Mouse (Mus musculus): Measurements from ENCODE around the gene Gmds. TPM values are rescaled to one million over a fixed set of nuclear protein-coding genes. Genes with fewer than 3 reads are reported as not detected.

Gene Gmds
- 10 to 100 TPM; 19.2 to 22.4 TPM for polyA plus RNA-seq (2017; shearing (Covaris generic))

DNA sequence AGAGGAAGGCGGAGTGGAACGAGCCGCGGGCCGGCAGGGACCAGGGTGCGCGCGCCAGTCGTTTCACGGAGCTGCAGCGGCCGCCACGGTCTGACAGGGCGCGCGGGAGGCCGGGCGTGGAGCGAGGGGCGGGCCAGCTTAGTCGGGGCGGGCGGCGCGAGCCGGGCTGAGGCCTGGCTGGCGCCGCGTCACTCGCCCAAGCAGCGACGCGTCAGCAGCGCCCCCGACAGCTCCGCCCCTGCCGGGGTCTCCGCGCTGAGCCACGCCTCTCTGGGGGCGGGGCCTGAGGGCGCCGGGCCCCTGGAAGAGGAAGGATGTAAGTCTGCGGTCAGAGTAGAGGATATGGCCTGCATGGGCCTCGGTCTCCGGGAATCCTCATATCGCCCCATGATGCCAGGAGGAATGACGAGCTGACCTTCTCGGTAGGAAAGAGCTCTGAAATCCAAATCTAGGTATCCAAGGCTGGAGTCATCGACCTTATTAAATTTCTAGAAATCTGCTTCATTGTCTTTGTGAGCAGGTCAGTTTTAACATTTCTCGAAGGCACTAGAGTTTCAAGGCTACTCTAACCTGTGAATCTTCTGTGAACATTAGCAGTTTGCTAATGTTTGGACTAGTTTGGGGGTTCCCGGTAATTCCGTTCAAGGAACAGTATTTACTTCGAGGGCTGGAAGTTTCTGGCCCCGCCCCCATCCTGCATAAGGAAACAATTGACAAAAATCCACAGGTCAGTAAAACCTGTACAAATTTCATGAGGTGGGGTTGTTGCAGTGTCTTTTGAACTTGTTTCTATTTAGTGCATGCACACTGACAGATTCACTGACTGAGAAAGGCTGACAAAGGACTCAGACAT, at the start of gene Gmds:
Gmds (minus strand) TSS at position 228 of the 853 bp plus-strand sequence.
- ATAC-seq: peak; percentile 91

DNA sequence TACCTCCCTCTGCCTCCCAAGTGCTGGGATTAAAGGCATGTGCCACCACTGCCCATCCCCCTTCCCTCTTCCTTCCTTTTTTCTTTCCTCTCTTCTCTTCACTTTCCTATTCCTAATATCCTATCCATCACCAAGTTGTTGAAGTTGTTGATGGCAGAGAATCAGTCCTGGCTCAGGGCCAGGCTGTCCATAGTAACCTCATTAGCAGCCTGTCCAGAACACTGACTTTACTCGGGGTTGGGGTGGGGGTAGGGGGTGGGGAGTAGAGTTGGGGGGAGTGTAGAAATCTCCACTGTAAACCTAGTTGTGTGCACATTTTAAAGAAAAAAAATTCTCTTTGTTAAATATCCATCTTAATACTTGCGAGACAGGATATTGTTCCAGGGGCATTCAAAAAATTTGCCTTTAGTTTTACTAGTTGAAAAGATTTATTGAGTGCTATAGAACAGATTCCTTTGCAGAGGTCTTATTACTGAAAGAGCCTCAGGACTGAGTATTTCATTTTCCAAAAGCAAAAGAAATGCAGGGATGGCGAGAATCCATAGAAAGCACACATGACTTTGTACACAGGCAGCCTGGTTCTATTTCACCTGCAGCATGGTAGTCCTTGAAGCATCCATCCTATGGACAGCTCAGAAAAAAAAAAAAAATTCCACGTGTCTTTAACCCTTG, 47.0 kb upstream of the Gmds start:
- ATAC-seq: no peak

DNA sequence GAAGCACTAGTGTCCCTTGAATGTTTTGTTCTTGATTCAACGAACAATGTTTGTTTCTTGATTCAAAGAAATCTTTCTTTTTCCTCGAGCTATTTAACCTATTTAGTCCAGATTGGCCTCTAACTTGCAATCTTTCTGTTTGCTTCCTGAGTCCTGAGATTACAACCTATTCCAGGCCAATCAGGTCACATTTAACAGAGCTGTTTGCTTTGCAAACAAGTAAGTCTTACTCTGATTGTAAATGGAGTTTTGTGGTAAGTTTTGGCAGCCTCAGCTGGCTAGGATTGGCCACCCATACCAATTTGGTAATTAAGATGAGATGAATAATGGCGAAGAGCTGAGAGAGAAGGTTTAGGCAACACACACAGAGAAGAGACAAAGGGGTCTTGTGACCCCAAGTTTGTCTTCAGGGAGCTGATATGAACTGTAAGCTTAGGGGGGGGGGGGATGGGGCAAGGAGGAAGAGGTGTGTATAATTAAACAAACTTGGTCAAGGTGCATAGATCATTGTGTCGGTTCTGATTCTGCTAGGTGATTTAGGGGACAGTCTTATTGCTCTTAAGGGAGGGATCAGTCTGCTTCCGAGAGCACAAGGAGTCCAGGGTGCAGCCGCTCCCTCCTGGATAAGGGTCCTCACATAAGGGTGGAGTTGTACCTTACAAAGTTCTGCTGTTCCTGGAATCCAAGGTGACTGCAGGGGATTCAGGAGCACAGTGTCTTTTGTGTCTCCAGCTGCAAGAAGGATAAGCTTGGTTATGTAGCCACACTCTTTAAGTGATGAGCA, 43.9 kb upstream of the Gmds start:
- ATAC-seq: no peak

DNA sequence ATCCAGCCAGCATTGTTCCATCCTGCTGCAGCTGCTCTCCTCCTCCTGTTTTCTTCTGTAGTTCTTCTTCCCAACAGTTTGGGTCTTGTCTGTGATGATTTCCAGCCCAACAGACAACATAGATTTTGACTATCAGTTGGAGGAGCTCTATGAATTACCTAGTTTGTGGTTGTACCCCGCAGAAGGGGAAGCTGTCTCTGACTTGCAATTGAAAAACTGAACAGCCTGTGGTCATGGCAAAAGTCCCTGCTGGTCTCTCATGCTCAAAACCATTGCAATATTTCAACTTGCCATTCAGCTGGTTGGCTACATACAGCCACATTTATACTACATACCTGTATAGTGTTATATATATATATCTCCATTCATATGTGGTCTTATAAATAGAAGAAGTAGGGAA, 40.1 kb upstream of the Gmds start:
- ATAC-seq: no peak

DNA sequence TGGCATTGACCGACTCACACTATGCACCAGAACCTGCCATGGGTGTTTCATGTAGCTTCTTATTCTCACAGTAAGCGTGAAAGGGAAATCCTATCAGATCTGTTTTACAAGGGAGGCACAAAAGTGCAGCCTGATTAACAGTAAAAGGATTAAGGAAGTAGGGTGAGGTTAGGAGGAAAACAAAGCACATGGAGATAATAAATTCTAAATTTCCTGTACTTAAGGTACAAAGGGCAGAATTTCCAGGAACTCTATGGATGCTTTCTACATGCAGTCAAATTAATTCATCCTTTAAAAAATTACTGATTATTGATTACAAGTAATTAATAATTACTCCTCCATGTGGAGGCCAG, 34.0 kb upstream of the Gmds start:
- no peak for ATAC-seq

DNA sequence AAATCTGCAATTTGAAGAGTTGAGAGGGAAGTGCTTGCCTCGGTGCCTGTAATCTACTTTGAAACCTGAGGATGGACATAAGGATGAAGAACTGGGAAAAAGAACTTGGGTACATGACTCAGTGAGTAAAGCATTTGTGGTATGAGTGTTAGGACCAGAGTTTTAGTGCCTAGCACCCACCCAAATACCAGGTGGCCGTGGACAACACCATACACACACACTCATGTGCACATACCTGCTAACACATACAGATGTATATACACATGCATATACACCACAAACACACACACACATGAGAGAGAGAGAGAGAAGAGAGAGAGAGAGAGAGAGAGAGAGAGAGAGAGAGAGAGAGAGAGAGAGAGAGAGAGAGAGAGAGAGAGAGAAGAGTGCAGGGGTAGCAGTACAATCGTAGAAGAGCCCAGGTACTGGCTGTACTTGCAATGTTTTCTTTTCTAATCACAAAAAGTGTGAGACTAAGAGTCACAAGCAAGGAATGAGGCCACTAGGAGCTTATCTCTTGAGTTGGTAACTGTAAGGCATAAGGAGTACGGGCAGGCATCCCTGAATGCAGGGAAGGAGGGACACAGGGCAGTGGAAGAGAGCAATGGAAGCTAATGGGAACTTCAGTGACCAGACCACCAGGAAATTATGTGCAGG, 33.5 kb upstream of the Gmds start:
- no peak for ATAC-seq

DNA sequence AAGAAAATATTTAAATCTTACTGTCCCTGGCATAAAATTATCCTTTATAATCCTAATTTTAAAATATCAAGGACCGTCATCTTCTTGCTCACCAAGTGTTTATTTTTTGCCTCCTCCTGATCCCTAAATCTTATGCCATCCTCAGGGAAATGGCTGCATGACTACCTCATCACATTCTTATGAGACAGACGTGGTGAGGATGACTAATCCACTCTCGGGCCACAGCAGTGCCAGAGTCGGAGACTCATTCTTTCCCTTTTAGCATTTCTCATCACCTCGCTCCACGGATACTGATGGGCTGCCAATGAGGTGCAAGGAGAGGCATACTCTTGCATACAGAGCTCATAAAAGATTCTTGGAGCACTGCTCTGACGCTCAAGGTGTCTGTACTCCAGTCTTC, 32.2 kb upstream of the Gmds start:
- ATAC-seq: no peak

DNA sequence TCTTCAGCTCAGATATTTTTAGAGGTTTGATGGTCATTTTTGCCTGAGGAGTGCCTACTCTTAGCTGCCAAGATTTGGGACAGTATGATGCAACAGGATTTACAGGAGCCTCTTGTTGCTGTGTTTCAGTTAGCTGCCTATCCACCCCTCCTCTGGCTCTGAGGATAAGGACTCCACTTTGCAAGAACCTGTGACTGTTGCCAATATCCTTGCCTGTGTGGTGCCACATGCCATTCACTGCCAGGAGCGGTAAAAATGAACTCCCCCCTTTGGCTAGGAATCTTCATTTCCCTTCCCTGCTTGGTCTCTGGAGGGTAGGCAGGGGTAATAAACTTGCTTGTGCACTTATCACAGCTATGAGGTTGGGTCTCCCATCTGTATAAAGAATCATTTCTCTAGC, 31.6 kb upstream of the Gmds start:
- ATAC-seq: no peak

DNA sequence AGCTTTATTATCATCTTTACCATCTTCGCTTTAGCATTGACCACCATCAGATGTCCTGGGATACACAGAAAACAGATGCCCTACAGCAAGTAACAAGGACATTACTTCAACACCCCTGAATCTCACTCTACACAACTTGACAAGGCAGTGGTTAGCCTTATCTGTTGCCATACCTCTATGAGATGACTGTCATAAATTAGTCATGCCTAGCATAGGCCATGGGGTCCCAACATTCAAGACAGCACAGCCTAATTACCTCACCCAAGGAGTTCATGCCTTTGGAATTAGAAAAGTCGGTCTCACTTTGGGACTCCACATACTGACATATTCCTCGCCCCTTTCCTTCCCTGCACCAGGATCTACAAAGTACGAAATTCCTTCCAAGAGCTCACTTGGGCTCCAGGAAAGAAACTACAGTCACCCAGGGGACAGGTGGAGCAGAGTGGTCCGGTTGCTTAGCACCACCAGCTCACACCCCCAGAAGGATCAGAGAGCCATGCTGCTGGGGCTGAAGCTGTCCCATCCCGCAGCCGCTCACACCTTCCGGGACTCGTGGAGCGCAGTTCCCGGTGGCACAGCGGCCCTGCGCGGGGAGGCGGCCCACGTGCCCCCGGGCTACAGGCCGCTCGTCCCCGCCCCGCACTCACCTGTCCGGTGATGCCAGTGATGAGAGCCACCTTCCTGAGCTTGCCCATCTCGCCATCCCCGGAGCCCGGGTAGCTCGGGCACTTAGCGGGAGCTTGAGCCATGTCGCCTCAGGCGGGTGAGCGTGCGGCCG, 616 bp downstream of the Gmds start:
- ATAC-seq: peak; percentile 22

DNA sequence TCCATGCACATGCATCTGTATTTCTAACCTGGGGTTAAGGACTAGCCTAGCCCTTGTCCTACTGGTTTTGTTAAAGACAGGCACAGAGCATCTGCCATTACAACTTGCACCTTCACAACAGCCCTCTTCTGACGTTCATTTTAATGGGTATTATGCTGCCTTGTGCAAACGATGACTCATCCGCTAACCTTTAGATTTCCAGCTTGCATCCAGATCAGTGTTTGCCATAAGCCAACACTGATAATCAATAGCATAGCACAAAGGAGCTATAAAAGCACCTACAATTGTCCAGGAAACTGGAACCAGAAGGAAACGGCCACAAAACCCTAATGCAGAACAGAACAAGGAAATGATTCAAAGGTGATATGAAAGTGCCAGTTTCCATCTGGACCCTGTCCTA, 20.2 kb downstream of the Gmds start:
- no peak for ATAC-seq

DNA sequence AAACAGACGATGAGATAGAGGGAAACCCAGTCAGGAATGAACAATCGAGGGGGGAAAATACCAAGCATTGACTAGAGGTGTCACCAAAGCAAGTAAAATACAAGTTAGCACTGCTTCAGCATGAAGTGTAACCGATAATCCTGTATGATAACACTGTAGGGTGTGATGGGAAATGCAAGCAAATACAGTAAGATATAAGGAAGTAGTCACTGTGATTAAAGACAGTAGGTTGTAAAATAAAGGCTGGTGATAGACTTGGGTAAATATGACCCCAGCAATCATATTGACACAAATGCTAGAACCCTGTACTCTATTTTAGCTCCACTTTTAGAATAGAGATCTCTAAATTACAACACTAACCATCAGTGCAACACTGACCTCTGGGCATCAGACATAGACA, 21.2 kb downstream of the Gmds start:
- no peak for ATAC-seq

DNA sequence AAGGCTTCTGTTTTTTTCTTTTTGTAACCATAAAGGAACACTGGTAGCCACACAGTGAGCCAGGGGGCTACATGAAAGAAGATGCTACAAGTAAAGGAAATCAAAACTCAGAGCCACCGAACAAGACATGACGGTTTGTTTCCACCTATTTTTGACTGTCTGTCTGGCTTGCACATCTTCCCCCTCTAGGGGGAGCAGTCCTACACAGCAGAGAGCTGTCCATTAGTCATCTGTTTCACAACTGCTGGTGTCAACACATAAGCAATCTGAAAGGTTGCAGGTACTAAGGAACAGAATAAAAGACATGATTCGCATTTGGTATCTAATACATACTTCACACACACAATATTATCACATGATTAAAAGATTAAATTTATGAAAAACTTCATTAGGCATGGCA, 25.9 kb downstream of the Gmds start:
- peak; percentile 89 for ATAC-seq

DNA sequence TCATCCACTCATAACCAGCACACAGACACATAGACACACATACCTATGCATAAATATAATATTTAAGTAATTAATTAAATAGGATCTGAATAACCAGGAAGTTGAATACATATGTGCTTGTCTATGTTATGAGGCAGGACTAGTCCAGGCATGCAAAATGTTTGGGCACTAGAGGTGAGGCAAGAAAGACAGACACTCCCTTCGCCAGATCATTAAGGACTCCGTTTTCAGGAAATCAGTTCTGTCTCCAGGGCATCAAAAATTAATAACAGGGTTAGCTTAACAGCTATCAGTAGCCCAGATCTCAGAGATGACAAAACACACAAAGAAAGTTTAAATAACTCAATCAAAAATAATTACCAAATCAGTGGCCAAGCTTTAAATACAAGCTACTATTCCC, 27.1 kb downstream of the Gmds start:
- ATAC-seq: no peak

DNA sequence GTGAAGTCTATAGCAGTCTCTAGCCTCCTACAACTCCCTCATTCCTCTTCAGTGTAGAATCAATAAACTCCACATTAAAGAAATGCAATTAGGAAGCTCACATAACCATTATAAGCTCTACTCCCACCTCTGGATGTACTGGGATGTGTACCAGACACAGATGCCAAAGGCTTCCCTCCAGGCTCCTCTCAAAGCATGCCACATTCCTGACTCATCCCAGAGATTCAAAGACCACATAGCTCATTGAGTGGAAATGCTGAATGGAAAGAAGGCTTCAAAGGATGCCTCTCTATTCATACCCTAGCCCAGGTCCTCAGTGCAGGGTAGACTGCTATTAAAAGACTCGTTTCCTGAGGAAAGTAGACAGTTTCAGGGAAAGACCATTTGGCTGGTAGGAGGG, 40.1 kb downstream of the Gmds start:
- no peak for ATAC-seq

DNA sequence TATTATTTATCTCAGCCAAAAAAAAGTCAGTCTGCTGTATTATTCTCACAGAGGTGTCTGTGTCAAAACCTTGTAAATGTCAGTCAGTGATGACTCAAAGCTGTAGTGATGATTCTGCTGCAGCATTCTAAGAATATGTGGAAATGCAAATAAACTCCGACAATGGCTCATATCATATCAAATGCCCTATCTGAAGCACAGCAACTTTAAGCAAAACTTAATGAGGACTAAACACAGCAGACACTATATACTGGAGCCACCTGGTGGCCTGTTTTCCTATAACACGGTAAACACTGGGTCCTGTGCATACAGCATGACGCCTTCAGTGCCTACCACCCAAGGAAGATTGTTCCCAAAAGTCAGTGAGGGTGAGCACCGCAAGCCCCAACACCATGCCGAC, 41.1 kb downstream of the Gmds start:
- ATAC-seq: peak; percentile 52

DNA sequence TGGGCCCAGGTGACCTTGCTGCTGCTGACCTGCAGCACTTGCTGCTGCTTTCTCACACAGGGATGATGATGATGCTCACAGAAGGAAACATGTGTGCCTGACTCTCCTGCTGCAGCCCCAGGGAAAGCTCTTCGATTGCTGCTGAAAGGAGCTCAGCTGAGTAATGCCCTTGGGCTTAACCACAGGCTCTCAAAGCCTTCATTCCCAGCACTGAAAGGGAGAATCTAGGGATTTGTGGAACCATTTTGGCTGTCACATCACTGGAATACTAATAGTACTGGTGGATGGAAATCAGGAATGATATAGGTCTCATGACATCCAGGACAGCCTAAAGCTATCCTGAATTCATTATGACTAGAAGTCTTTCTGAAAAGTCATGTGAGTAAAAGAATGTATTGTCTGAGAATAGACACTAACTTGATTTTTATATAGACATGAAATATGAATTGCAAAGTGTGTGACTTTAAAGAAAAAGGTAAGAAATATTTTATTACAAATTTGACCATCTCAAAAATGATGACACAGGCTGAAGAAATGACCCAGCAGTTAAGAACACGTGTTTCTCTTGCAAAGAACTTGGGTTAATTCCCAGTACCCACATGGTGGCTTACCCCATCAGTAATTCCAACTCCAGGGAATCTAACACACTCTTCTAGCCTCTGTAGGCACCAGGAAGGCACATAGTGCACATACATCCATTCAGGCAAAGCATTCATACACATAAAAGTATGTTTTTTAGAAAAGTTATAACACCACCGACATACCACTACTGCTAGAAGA, 43.9 kb downstream of the Gmds start:
- ATAC-seq: no peak

DNA sequence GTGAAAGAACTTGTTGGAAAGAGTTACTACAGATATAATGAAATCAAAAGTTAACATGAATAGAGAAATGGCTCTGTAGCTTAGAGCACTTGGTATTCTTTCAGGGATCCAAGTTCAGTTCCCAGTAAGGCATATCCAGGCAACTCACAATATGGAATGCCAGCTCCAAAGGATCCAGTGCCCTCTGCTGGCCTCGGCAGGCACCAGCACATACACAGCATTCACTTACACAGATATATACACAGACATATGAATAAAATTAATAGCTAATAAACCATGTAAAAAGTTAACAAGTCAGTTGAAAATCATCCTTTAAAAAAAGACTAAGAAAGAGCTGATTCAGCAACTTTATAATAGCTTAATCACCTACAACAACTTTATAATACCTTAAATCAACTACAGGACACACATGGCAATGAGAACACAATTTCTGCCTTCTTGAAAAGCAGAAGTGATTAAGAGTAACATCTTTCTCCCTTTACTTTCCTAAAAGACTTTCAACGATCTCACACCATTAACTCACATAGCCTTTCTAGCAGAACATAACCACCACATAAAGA, 65.5 kb downstream of the Gmds start:
- ATAC-seq: no peak

DNA sequence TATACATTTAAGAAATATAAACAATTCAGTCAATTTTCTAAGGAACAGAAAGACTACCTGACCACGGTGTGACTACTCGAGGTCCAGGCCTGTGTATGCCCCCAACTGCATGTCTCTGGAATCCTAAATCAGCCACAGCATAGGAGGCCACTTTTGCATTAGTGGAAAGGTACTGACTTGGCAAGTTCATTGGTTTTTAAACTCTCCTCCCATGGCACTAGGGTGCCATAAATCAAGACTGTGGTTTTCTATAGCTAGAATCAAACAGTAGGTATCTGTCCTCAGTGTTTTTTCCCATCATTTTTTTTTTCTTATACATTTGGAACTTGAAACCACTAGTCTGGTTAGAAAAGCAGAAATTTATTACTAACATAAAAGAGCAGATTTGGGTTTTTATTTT, 68.8 kb downstream of the Gmds start:
- no peak for ATAC-seq

DNA sequence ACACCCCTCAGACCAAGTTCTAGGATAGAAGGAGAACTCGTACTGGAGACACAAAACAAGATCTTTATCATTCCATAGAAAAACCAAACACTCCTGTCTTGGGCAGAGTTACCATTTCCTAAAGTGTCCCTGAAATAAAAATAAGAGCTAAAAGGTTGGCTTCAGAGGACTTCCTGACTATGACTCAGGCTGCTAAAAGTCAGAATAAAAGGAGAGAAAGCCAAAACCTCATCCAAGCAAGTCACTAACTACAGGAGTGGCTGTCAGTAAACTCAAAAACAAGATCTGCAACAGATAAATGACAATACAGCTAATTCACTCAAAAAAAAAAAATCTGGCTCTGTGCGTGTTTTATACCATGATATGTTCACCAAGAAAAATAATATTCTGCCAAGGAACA, 69.3 kb downstream of the Gmds start:
- ATAC-seq: no peak

DNA sequence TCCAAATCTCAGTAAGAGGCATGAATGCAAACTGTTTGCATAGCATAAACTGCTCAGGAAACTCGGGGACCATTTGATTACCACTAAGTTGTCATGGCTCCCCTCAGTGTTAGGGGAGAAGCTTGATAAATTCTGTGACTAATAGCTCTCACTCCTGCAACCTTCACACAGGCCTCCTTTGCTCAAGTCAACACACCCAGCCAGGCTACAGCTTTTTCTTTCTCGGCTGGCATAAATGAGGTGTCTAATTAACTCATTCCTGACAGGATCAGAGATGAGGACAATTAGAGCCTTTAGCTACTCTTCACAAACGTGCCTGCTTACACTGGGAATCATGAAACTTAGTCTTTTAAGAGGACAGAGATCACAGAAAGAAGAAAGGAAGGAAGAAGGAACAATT, 70.3 kb downstream of the Gmds start:
- no peak for ATAC-seq

DNA sequence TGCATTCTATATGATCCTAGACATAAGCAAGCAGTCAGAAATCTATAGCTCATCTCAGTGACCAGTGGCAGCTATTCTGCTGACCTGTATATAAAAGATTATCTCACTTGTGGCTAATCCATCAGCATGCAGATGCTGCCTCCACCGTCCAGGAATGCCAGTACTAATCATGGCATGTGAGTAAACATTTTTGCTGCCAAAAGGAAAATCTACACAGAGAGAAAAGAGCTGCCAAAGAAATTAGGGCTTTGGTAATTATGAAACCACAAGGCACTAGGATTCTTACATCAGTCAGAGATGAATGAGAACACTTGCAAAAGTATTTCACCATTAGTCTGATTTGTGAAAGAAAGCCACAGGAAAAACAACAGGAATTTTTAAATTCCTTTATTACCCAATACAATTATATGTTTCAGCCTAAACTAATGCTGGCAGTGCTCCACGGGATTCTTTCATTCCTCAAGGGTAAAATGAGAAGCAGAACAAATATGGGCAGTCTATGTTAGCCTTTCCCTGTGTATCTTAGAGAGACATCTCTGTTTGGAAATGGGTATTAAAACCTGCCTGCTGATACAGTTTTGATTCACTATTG, 71.3 kb downstream of the Gmds start:
- no peak for ATAC-seq

Data from activated CD4-positive, CD25-positive, alpha-beta regulatory T cell, adult 4 months (primary cell).